Mouse (Mus musculus) heart, adult 2 months (tissue): ENCODE results near the gene Rps6ka5.

Experiments
- CTCF ChIP-seq: fragments of 200-600 bp; IDR thresholded peaks from 2 replicates; pipeline ENCODE4 v1.8.1; 2022; ENCODE audit warnings: antibody characterized with exemption, mild to moderate bottlenecking, moderate library complexity
- EP300 ChIP-seq: fragments of 200-500 bp; IDR thresholded peaks from 2 replicates; pipeline ENCODE4 v1.6.1; 2011; ENCODE audit warnings: low read depth, low read length, control low read depth; ENCODE audit not compliant: insufficient read depth

DNA sequence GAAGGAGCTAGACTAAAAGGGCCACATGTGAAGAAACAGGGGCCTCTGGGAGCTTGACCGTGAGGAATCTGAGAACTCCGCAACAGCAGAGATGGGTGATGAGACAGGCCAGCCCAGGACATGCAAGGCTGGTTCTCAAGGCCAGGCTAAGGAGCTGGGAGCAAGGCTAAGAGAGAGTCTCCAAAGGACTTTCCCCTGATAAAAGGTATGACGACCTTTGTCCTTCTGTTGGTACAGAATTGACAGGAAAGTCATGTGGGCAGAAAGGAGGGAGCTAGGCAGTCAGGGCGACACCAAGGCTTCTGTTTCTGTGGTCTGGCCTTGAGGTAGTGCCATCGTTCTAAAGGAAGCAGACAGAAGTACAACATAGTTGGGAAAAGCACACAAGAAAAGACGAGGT, 173.1 kb downstream of the Rps6ka5 start:
- no peak for TF ChIP-seq CTCF
- no peak for TF ChIP-seq EP300
